Mouse (Mus musculus) adrenal gland, postnatal 4 days (tissue): ENCODE data around the gene Atp6v1fnb. TPM values are rescaled to one million over a fixed set of nuclear protein-coding genes. Genes with fewer than 3 reads are reported as not detected.

Source experiments
- DNase-seq, 2 experiments: peaks; one replicate each; pipeline ENCODE4 v3.0.0; 2021 to 2022; ENCODE audit warnings: low spot score in 2 of 2, mixed read lengths in 2 of 2
- total RNA-seq, 2 experiments: library from RNA; stranded (reverse); gene quantifications; 2 replicates each; pipeline ENCODE4 v1.2.3; 2021

The Atp6v1fnb gene
- total RNA-seq, 2 experiments from 2014 or later, result 0.92 to 1.1 TPM

DNA sequence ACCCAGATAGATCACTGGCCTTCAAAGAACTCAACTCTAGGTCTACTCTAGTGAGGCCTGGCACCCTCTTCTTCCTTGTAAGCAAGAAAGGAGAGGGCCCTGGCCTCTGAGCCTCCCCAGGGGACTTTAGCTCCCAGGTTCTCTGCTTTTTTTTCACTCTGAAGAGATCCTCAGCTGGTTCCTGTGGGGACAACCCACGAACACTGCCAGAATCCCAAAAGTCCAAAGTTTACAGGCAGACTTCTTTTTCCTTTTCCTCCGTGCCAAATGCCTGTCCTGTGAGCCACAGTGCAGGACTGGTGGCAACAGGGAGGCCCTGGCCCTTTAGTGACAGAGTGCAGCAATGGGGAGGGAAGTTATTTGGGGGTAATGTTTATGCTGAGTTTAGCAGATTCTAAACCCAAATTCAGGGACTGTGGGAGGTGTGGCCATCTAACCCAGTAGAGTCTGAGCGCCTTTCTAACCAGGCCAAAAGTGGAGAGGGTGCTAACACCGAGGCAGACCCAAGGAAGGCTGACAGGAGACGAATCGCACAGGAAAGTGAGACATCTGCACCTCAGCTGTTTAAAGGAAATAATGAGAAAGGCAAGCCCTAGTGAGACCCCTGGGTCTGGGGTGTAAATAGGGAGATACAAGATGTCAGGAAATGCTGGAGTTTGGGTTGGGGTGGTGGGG is 51.5 kb downstream of the Atp6v1fnb start:
- no peak for DNase-seq

Other genes with a start within 250 kb of the Atp6v1fnb start
- 10 to 100 TPM; 11.7 TPM for gene Hilpda, start 198.9 kb upstream of the Atp6v1fnb start, total RNA-seq
- gene Fam71f2, start 191.8 kb upstream of the Atp6v1fnb start, total RNA-seq, result under 1 TPM in 1 of 2 experiments, not detected in 1; 0.31 TPM
- under 1 TPM in 1 of 2 experiments, not detected in 1; 0.22 TPM for gene Fam71f1, start 152.3 kb upstream of the Atp6v1fnb start, total RNA-seq
- gene Calu, start 123.4 kb upstream of the Atp6v1fnb start, total RNA-seq, result 100 to 1,000 TPM; 194 to 202 TPM
- not detected for gene Opn1sw, start 83.0 kb upstream of the Atp6v1fnb start, total RNA-seq
- gene Ccdc136, start 75.1 kb upstream of the Atp6v1fnb start, total RNA-seq, result 10 to 100 TPM; 10.0 to 12.6 TPM
- gene Flnc, start 38.2 kb upstream of the Atp6v1fnb start, total RNA-seq, result 10 to 100 TPM; 16.5 to 28.3 TPM
- gene Atp6v1f, start 3.7 kb upstream of the Atp6v1fnb start, total RNA-seq, result 100 to 1,000 TPM; 174 to 181 TPM
- gene Kcp, start 36.5 kb downstream of the Atp6v1fnb start, total RNA-seq, result 10 to 100 TPM in 1 of 2 experiments, 1 to 10 TPM in 1; 9.0 to 14.2 TPM
- gene Irf5, start 55.2 kb downstream of the Atp6v1fnb start, total RNA-seq, result 1 to 10 TPM; 4.5 to 4.7 TPM
- 10 to 100 TPM; 65.9 to 66.4 TPM for gene Tnpo3, start 138.4 kb downstream of the Atp6v1fnb start, total RNA-seq
- 10 to 100 TPM; 10.6 to 16.4 TPM for gene Tspan33, start 222.8 kb downstream of the Atp6v1fnb start, total RNA-seq